ENCODE assay signal across 8 mouse cellular contexts in the genomic region with DNA sequence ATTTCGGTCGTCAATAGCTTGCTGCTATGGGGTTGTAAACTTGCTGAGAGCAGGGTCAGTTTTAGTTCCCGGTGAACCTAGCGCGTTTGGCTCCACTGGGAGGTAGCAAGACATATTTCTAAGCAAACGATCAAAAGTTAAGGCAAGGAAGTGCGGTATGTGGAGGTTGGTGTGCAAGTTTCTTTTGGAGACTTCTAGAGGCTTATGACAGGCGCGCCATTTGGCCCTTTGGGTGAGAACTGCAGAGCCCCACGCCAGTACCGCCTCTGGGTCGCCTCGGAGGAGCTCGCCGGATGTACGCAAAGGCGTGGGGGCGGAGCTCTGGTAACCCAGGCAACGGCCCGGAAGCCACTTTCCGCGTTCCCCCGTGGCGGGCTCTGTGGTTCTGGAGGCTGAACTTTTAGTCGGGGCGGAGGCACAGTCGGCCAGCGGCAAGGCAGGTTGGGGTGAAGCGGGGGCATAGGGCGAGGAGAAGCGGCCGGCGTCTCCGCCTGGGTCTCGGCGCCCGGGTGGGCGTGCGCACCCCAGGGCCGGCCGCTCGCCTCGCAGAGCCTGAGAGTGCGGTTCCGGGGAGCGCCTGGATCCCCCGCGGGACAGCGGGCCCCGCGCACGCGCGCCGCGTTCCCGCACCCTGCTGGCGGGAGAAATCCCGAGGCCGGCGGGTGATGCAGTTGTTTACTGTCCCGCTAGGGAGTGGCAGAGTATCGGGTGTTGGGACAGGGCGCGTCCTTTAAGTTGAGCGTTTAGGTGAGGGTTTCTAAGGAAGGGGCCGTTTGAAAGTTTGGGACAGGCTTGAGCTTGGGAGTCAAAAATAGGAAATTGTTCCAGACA. TPM values are rescaled to one million over a fixed set of nuclear protein-coding genes. Genes with fewer than 3 reads are reported as not detected.
DNase-seq lines count a peak whose midpoint lies in the region.

A gene (plus strand): TSS at position 51 of the 831 bp plus-strand sequence.

- H3K4me1 ChIP-seq in hindbrain, embryonic 10.5 days (replicated peaks): peaks cover 22% of the 10 kb centered on the region

- H3K4me3 ChIP-seq in hindbrain, embryonic 10.5 days: peak within 1 kb of the TSS; percentile 77

- H3K36me3 ChIP-seq in hindbrain, embryonic 10.5 days: no peaks in the 10 kb centered on the region

- DNase-seq in MEL-GATA-1-ER (ENCODE audit: extremely low read depth, low read depth): peak; percentile 66
- DNase-seq in cerebellum, adult 8-10 months: peak; percentile 93
- peak; percentile 92 for DNase-seq in forelimb bud, embryonic 11.5 days (ENCODE audit: low read depth, low spot score)
- peak; percentile 94 for DNase-seq in hindbrain, embryonic 10.5 days (ENCODE audit: low spot score)
- peak; percentile 93 to 95 for DNase-seq in layer of hippocampus, postnatal 10 days (ENCODE audit: low spot score in 2 of 2)
- peak; percentile 97 for DNase-seq in lung, postnatal 10 days
- DNase-seq in ovary, postnatal 36 days (ENCODE audit: low spot score): peak; percentile 92
- peak; percentile 95 for DNase-seq in thymus, postnatal 25 days

- no peaks in the 10 kb centered on the region for H3K9me3 ChIP-seq in hindbrain, embryonic 10.5 days

- H3K27ac ChIP-seq in hindbrain, embryonic 10.5 days: peak within 1 kb of the TSS; percentile 95

- WGBS in hindbrain, embryonic 10.5 days: under 1% methylated on average over 66 of the region's 67 CpGs

- H3K27me3 ChIP-seq in hindbrain, embryonic 10.5 days (ENCODE audit: insufficient read depth, poor library complexity, severe bottlenecking): no peaks in the 10 kb centered on the region

RNA-seq across cellular contexts. Expression of the gene that starts here (rescaled TPM):
- polyA plus RNA-seq in hindbrain, embryonic 10.5 days (2016; fragmentation: Nextera tagmentation; extraction: Ambion mirVana): 21.7 and 28.1 TPM in 2 replicates
- 10 to 100 TPM; 11.4 to 13.7 TPM for total RNA-seq in layer of hippocampus, postnatal 10 days (2021)

Comparison
In these comparisons a context has a peak if more than half of its experiments do, and no peak if none do; other contexts are left out.
1. Peak in every context shown above with its lines: DNase-seq, H3K4me3 ChIP-seq and H3K27ac ChIP-seq.